Mouse (Mus musculus) embryonic facial prominence, embryonic 14.5 days (tissue): ENCODE data around the gene Slc9a9. TPM values are rescaled to one million over a fixed set of nuclear protein-coding genes. Genes with fewer than 3 reads are reported as not detected.

Source experiments
- ATAC-seq: fragments of 200-750 bp; cut with Nextera tagmentation; 2 replicates; pipeline ENCODE4 v1.8.0; 2017; ENCODE audit warnings: low read depth, moderate number of reproducible peaks, moderate TSS enrichment
- DNase-seq: peaks from one replicate; pipeline ENCODE4 v3.0.0-alpha.2; 2015; ENCODE audit warnings: low spot score
- H3K27ac ChIP-seq: fragments of 300-500 bp; sonication (generic); replicated peaks from 2 replicates; pipeline ENCODE4 v1.5.1; 2014; ENCODE audit warnings: low read depth, mild to moderate bottlenecking, low read length, moderate library complexity
- H3K27me3 ChIP-seq: fragments of 300-500 bp; sonication (generic); replicated peaks from 2 replicates; pipeline ENCODE4 v1.6.1; 2014; ENCODE audit warnings: low read length; ENCODE audit not compliant: control insufficient read depth, insufficient read depth
- H3K36me3 ChIP-seq: fragments of 300-500 bp; sonication (generic); 2 replicates; pipeline ENCODE4 v1.6.1; 2014; ENCODE audit warnings: low read length, mixed read lengths; ENCODE audit not compliant: control insufficient read depth, insufficient read depth
- H3K4me1 ChIP-seq: fragments of 300-500 bp; sonication (generic); 2 replicates; pipeline ENCODE4 v1.6.1; 2014; ENCODE audit warnings: antibody characterized with exemption, low read length; ENCODE audit not compliant: control insufficient read depth, insufficient read depth
- H3K4me2 ChIP-seq: fragments of 300-500 bp; sonication (generic); 2 replicates; pipeline ENCODE4 v1.6.1; 2014; ENCODE audit warnings: low read depth, mild to moderate bottlenecking, low read length, moderate library complexity, mixed read lengths
- H3K4me3 ChIP-seq: fragments of 300-500 bp; sonication (generic); 2 replicates; pipeline ENCODE4 v1.5.1; 2014; ENCODE audit warnings: low read depth, mild to moderate bottlenecking, low read length
- H3K9ac ChIP-seq: fragments of 300-500 bp; sonication (generic); 2 replicates; pipeline ENCODE4 v1.6.1; 2014; ENCODE audit warnings: low read depth, mild to moderate bottlenecking, low read length, moderate library complexity, mixed read lengths
- H3K9me3 ChIP-seq: fragments of 300-500 bp; sonication (generic); 2 replicates; pipeline ENCODE4 v1.6.1; 2016; ENCODE audit warnings: low read length; ENCODE audit not compliant: control insufficient read depth
- WGBS: fragments of 180-500 bp; shearing (Covaris S2); extraction: QIAGEN DNeasy Blood & Tissue Kit; methylation state at CpG from one replicate; pipeline ENCODE4 v1.1.7; 2014; 5-methylcytosine and 5-hydroxymethylcytosine counted together
- polyA plus RNA-seq: library from polyadenylated mRNA; unstranded; fragments of >200 nt; fragmentation: Nextera tagmentation; extraction: Ambion mirVana; gene quantifications from 2 replicates; pipeline ENCODE4 v1.2.1, GENCODE M21; 2014

Slc9a9 gene
- polyA plus RNA-seq, 1 experiment from 2014 or later, result 6.5 TPM

DNA sequence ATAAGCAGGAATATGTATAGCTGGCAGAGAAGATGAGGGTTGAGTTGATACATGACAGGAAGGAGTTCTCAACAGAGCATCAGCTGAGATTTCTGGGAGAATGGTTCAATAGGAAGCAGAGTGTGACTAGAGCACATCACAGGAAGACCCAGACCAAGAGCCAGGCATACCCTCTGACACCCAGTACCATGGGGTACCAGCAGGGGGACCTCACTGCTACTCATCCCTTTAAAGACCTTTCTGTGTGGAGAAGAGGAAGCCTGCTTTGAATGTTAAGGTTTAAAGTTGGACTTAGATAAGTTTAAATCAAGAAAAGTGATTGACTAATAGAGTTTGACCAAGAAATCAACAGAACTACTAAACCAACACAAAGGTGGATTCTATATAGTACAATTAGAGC is 257.4 kb downstream of the Slc9a9 start:
- Histone ChIP-seq H3K4me3 (no peak overlapping the region), H3K9me3 (peaks cover 5% of the 10 kb centered on the region; the same call in 1 of the 2 replicates), H3K36me3 (no peaks in the 10 kb centered on the region), H3K27ac (no peak overlapping the region), H3K9ac (no peak overlapping the region), H3K27me3 (no peaks in the 10 kb centered on the region), H3K4me1 (no peaks in the 10 kb centered on the region), H3K4me2 (no peak overlapping the region)
- DNase-seq, result no peak
- no peak for ATAC-seq

DNA sequence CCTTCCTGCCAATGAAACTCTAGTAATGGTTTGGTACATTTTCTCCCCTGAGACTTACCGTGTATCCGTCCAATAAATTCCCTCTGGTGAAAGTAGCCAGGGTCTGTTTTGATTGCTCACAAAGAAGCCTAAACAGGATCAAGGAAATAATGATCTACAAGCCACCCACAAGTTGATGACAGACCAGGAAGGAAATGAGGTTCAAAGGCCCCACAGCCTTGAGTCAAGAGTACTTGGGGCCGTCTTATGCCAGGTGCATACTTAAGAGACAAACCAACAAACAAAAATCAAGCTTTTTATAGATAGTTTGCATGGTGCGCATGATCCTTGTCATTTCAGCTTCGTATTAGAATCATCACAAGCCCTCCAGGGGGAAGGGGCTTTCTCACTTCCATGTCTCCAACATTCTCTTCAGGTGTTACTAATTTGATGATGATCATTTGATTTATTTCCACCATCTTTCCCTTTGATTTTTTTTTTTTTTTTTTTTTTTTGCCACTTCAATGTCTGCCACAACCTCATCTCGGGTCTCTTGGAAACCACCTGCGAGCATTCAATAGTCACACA is 275.9 kb downstream of the Slc9a9 start:
- no peak overlapping the region for H3K4me3 ChIP-seq
- no peaks in the 10 kb centered on the region for H3K9me3 ChIP-seq
- ATAC-seq, result no peak
- no peak for DNase-seq
- H3K36me3 ChIP-seq, result no peaks in the 10 kb centered on the region
- H3K27ac ChIP-seq, result no peak overlapping the region
- H3K9ac ChIP-seq, result no peak overlapping the region
- no peaks in the 10 kb centered on the region for H3K27me3 ChIP-seq
- H3K4me2 ChIP-seq, result no peak overlapping the region
- WGBS, result 85% methylated on average over 7 of the region's 7 CpGs
- H3K4me1 ChIP-seq, result no peaks in the 10 kb centered on the region

DNA sequence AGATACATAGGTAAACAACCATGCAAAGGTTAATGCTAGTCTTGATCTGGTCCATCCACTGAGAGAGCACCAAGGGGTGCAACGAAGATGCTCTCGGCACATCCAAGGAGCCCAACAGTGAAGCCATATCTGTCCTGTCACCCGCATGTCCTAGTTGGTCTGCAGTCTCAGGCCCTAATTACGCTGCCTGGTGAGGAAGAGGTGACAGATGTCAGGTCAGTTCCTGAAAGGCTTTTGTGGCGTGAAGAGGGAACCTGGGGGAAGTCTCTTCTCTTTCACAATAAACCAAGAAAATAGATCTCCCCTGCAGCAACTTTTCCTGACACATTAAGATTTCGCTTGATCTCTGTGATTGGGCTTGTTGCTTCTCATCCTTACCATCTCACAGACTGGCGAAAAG is 277.5 kb downstream of the Slc9a9 start:
- no peak overlapping the region for H3K4me2 ChIP-seq
- no peak overlapping the region for H3K9ac ChIP-seq
- H3K4me1 ChIP-seq, result no peaks in the 10 kb centered on the region
- ATAC-seq (no peak), DNase-seq (no peak)
- WGBS, result 68% methylated on average over 7 of the region's 7 CpGs
- H3K27me3 ChIP-seq, result no peaks in the 10 kb centered on the region
- H3K4me3 ChIP-seq, result no peak overlapping the region
- no peaks in the 10 kb centered on the region for H3K9me3 ChIP-seq
- no peaks in the 10 kb centered on the region for H3K36me3 ChIP-seq
- H3K27ac ChIP-seq, result no peak overlapping the region

DNA sequence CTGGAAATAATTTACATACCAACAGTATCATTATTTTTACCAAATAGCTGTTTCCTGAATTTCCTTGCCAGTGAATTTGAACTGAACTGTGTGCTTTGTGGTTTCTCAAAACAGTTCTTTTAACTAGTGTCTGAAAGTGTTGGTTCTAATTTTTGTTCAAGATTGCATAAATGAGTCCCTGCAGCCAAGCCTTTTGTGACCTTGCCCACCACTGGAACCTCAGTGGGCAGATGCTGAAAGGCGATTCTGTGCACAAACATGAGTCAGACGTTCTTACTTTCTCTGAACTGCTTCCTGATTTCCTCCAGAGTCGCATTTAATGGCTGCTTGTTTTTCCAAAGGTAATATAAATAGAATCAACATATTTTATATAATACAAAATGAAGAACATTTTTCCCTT is 281.0 kb downstream of the Slc9a9 start:
- DNase-seq, result peak; percentile 7
- no peaks in the 10 kb centered on the region for H3K4me1 ChIP-seq
- 34% methylated on average over 3 of the region's 3 CpGs for WGBS
- ATAC-seq, result no peak
- H3K27ac ChIP-seq, result no peak overlapping the region
- H3K36me3 ChIP-seq, result no peaks in the 10 kb centered on the region
- no peak overlapping the region for H3K9ac ChIP-seq
- no peaks in the 10 kb centered on the region for H3K27me3 ChIP-seq
- no peak overlapping the region for H3K4me3 ChIP-seq
- no peaks in the 10 kb centered on the region for H3K9me3 ChIP-seq
- H3K4me2 ChIP-seq, result no peak overlapping the region

DNA sequence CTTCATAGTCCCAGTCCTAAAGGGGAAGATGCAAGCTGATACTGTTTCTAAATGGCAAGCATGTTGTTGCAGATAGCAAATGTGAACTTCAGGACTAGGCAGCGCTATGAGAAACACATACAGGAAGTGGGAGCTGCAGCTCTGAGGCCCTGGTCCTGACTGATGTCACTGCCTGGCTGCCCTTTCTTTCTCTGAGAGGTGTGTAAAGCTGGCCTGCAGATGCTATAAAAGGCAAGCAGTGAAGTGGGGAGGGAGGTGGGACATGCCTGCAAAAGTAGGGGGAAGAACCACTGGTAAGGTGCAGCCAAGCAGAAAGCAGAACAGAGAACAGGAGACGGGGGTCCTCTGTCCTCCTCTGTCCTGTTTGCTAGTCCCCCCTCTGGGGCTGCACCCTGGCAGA is 285.9 kb downstream of the Slc9a9 start:
- no peak overlapping the region for H3K27ac ChIP-seq
- H3K36me3 ChIP-seq, result no peaks in the 10 kb centered on the region
- H3K9ac ChIP-seq, result no peak overlapping the region
- H3K27me3 ChIP-seq, result no peaks in the 10 kb centered on the region
- H3K4me3 ChIP-seq, result no peak overlapping the region
- ATAC-seq, result no peak
- H3K9me3 ChIP-seq, result no peaks in the 10 kb centered on the region
- H3K4me2 ChIP-seq, result no peak overlapping the region
- 65% methylated on average over 2 of the region's 2 CpGs for WGBS
- DNase-seq, result no peak
- no peaks in the 10 kb centered on the region for H3K4me1 ChIP-seq

DNA sequence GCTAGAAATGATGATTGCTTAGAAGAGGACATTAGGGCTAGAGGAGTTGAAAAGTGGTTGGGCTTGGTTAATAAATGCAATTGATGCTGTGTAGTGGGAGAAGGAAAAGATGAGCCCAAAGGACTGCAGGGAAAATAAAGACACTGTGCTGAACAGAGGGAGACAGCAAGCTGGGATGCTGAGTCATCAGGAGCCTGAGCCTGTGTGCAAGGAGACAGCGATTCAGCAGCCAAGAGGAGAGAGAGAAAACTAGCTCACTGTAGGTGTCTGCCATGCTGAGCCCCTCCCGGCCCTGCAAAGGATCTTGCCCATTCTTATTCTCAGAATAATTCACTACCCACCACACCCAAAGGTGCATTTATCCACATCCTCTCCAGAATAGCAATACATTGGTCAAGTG is 288.7 kb downstream of the Slc9a9 start:
- no peaks in the 10 kb centered on the region for H3K4me1 ChIP-seq
- no peak overlapping the region for H3K4me3 ChIP-seq
- DNase-seq (no peak), ATAC-seq (no peak)
- H3K9ac ChIP-seq, result no peak overlapping the region
- H3K27ac ChIP-seq, result no peak overlapping the region
- 52% methylated on average over 2 of the region's 2 CpGs for WGBS
- no peaks in the 10 kb centered on the region for H3K27me3 ChIP-seq
- H3K4me2 ChIP-seq, result no peak overlapping the region
- no peaks in the 10 kb centered on the region for H3K9me3 ChIP-seq
- no peaks in the 10 kb centered on the region for H3K36me3 ChIP-seq

DNA sequence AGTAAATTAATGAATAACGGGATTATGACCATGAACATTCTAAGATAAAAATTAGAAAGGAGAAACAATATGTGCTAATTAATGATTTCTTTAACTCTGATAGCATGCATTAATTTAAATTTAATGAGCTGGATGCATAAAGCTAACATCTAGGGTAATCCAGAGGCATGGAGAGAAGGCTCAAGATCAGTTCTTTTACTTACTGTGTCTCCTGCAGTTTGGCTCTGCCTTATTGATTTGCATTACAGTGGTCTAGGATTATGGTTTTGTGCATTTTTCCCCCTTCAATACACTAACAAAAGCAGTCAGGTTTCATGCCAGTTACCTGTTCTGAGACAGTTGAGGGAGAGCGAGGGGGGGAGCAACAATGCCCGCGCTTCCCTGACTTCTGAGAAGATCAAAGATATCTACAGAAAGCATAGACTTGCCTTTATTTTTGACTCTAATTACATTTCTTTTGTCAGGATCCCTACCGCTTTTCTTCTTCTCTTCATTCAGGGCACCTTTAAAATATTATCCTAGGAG is 298.9 kb downstream of the Slc9a9 start:
- H3K9me3 ChIP-seq, result no peaks in the 10 kb centered on the region
- H3K4me2 ChIP-seq, result no peak overlapping the region
- no peak overlapping the region for H3K4me3 ChIP-seq
- H3K9ac ChIP-seq, result no peak overlapping the region
- H3K4me1 ChIP-seq, result no peaks in the 10 kb centered on the region
- H3K27me3 ChIP-seq, result no peaks in the 10 kb centered on the region
- 78% methylated on average over 5 of the region's 5 CpGs for WGBS
- no peak overlapping the region for H3K27ac ChIP-seq
- ATAC-seq, result no peak
- H3K36me3 ChIP-seq, result no peaks in the 10 kb centered on the region
- DNase-seq, result no peak

DNA sequence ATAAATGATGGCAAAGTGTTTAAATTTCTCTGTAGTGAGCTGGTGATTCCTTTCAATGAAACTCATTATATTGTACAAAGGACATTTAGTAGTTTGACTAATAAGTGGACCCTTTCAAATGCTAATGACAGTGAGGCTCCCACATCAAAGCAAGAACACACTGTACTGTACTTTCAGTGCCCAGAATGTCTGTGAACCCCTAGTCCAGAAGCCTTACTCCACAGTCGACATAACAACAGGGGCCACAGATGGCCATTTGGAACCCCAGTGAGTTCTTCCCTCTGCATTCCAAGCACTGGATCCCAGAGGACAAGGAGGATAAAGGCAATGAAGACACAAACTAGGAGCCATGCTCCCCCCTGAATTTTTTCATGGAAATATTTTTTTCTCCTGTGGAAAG is 299.4 kb downstream of the Slc9a9 start:
- ATAC-seq (no peak), DNase-seq (no peak)
- H3K9ac ChIP-seq, result no peak overlapping the region
- H3K9me3 ChIP-seq, result no peaks in the 10 kb centered on the region
- H3K4me3 ChIP-seq, result no peak overlapping the region
- H3K27ac ChIP-seq, result no peak overlapping the region
- no peaks in the 10 kb centered on the region for H3K36me3 ChIP-seq
- WGBS, result 50% methylated on average over 1 of the region's 1 CpGs
- no peaks in the 10 kb centered on the region for H3K27me3 ChIP-seq
- no peak overlapping the region for H3K4me2 ChIP-seq
- H3K4me1 ChIP-seq, result no peaks in the 10 kb centered on the region

DNA sequence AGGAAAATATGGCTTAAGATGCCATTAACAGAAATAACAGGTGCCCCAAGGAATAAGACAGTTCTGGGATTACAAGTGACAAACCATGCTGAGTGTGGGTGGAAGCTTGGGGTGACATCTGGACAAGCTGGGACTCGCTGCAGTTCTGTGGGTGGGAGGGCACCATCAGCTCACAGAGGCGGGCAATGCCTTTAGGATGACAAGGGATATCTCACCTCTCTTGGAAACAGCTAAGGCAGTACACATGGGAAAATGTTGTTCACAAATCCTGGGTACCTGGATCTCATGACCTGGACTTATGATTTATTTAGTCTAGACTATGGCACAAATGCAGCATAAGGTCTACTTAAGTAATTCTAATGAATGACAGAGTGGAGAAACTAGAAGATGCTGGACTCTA is 302.3 kb downstream of the Slc9a9 start:
- no peaks in the 10 kb centered on the region for H3K27me3 ChIP-seq
- H3K9me3 ChIP-seq, result 0 out of 2 replicates have a peak, but pooled peaks cover 4% of the 10 kb centered on the region
- no peak overlapping the region for H3K4me3 ChIP-seq
- DNase-seq, result no peak
- no peaks in the 10 kb centered on the region for H3K36me3 ChIP-seq
- H3K27ac ChIP-seq, result no peak overlapping the region
- no peak overlapping the region for H3K4me2 ChIP-seq
- 74% methylated on average over 2 of the region's 2 CpGs for WGBS
- no peak for ATAC-seq
- no peak overlapping the region for H3K9ac ChIP-seq
- no peaks in the 10 kb centered on the region for H3K4me1 ChIP-seq
